Mouse (Mus musculus): Measurements from ENCODE around the gene Mrpl37. TPM values are rescaled to one million over a fixed set of nuclear protein-coding genes. Genes with fewer than 3 reads are reported as not detected.

Mrpl37 gene
- polyA plus RNA-seq, 1 experiment, result 59.2 TPM

DNA sequence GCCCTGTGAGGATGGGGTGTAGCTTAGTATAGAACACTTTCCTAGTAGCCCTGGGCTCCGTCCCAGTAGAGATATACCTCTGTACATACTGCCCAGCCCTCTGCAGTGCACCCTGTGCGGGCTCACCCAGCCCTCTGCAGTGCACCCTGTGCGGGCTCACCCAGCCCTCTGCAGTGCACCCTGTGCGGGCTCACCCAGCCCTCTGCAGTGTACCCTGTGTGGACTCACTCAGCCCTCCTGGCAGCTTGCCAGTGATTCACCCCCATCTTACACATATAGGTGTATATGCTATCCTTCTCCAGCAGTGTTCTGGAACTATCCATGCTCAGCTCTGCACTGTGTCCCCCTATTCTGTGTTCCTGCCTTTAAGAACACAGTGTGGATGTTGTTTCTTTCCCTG, 12.2 kb upstream of the Mrpl37 start:
- Histone ChIP-seq H3K4me3 (ENCODE audit: low read depth, low read length) (no peak overlapping the region), H3K9ac (ENCODE audit: low read depth, poor library complexity, severe bottlenecking) (no peak overlapping the region), H3K27me3 (ENCODE audit: control insufficient read depth, insufficient read depth, low read length, poor library complexity, severe bottlenecking) (no peaks in the 10 kb centered on the region), H3K36me3 (ENCODE audit: control insufficient read depth, insufficient read depth, low read length, poor library complexity, severe bottlenecking) (no peaks in the 10 kb centered on the region), H3K4me1 (ENCODE audit: control insufficient read depth, insufficient read depth, low read length) (no peaks in the 10 kb centered on the region), H3K27ac (ENCODE audit: insufficient read depth, low read length) (no peak overlapping the region), H3K9me3 (replicated peaks; ENCODE audit: control insufficient read depth, insufficient read depth, low read length, poor library complexity, severe bottlenecking) (no peaks in the 10 kb centered on the region)
- TF ChIP-seq POLR2A (IDR thresholded peaks at IDR 0.05; ENCODE audit: insufficient read depth, low read length) (no peak), CTCF (IDR thresholded peaks at IDR 0.05; ENCODE audit: low read depth, low read length) (no peak), EP300 (IDR thresholded peaks at IDR 0.05; ENCODE audit: insufficient read depth, low read depth, low read length) (no peak)

DNA sequence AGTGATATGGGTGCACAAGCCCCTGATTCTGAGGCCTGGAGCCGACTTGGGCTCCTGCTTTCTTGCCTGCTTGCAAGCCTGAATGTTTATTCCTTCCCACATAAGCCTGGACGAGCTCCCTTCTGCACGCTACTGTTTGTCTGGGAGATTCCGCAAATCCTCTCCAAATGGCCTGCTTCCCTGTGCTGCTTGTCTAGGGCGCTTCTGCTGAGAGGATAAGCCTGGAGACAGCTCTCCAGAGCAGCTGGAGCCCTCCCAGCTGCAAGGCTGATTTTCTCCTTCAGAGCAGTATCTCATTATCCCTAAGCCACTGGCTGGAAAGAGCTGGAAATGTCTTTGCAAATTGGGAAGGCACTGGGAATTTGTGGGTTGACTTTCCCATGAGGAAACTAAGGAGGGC, 8.8 kb upstream of the Mrpl37 start:
- no peak overlapping the region for H3K27ac ChIP-seq (ENCODE audit: insufficient read depth, low read length)
- no peaks in the 10 kb centered on the region for H3K4me1 ChIP-seq (ENCODE audit: control insufficient read depth, insufficient read depth, low read length)
- H3K36me3 ChIP-seq (ENCODE audit: control insufficient read depth, insufficient read depth, low read length, poor library complexity, severe bottlenecking), result no peaks in the 10 kb centered on the region
- no peak overlapping the region for H3K4me3 ChIP-seq (ENCODE audit: low read depth, low read length)
- H3K27me3 ChIP-seq (ENCODE audit: control insufficient read depth, insufficient read depth, low read length, poor library complexity, severe bottlenecking), result no peaks in the 10 kb centered on the region
- H3K9ac ChIP-seq (ENCODE audit: low read depth, poor library complexity, severe bottlenecking), result no peak overlapping the region
- TF ChIP-seq EP300 (IDR thresholded peaks at IDR 0.05; ENCODE audit: insufficient read depth, low read depth, low read length), result no peak
- no peak for TF ChIP-seq CTCF (IDR thresholded peaks at IDR 0.05; ENCODE audit: low read depth, low read length)
- TF ChIP-seq POLR2A (IDR thresholded peaks at IDR 0.05; ENCODE audit: insufficient read depth, low read length), result no peak
- H3K9me3 ChIP-seq (replicated peaks; ENCODE audit: control insufficient read depth, insufficient read depth, low read length, poor library complexity, severe bottlenecking), result no peaks in the 10 kb centered on the region

DNA sequence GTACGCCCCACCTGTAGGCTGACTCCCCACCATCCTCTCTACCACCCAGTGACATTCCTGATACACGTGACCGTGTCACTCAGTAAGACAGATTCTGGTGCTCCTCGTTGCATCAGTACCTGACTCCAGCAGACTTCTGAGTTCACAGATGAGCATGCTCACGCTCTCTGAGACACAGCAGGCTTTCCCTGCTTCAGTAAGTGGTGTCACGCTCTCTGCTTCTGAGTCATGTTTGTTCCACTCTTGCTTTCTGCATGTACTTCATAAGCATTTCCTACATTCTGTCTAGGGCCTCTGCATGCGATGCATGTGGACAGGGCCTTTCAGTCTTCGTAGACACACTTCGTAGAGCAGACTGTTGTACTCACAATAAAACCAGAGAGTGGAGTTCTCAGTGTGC, 5.7 kb upstream of the Mrpl37 start:
- Histone ChIP-seq H3K4me3 (ENCODE audit: low read depth, low read length) (no peak overlapping the region), H3K9ac (ENCODE audit: low read depth, poor library complexity, severe bottlenecking) (no peak overlapping the region), H3K36me3 (ENCODE audit: control insufficient read depth, insufficient read depth, low read length, poor library complexity, severe bottlenecking) (no peaks in the 10 kb centered on the region), H3K4me1 (ENCODE audit: control insufficient read depth, insufficient read depth, low read length) (no peaks in the 10 kb centered on the region), H3K9me3 (replicated peaks; ENCODE audit: control insufficient read depth, insufficient read depth, low read length, poor library complexity, severe bottlenecking) (no peaks in the 10 kb centered on the region), H3K27ac (ENCODE audit: insufficient read depth, low read length) (no peak overlapping the region), H3K27me3 (ENCODE audit: control insufficient read depth, insufficient read depth, low read length, poor library complexity, severe bottlenecking) (no peaks in the 10 kb centered on the region)
- TF ChIP-seq POLR2A (IDR thresholded peaks at IDR 0.05; ENCODE audit: insufficient read depth, low read length), result no peak
- TF ChIP-seq EP300 (IDR thresholded peaks at IDR 0.05; ENCODE audit: insufficient read depth, low read depth, low read length), result no peak
- TF ChIP-seq CTCF (IDR thresholded peaks at IDR 0.05; ENCODE audit: low read depth, low read length), result no peak

DNA sequence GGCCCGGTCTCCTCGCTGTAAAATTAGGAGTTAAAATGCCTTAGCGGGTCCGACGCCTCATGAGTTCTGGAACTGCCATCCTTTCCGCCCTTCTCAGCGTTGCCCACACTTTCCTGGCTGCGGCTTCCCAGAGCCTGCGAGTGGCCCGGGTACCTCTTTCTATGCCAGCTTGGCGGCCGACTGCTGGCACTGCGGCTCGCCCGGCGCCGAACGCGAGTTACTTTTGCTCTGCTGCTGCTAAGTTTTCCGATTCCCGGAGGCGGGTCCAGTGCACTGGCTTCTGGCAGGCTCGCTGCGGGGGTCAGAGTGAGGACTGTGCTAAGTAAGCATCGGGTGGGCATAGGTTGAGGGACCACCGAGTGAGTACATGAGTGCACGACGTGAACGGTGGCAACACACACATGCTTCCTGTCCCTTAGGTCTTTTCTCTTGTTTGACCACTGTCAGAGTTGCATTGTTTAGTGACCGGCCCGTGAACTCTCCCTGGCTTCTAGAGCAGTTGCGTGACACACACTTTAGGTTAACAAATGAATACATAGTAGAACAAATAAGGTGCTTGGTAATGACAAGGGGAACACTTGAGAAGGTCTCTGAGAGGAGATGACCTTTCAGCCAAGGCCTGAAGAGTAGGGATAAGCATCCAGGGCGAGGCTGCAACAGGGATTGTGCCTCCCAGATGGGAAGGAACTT, 628 bp upstream of the Mrpl37 start:
- Histone ChIP-seq H3K9ac (ENCODE audit: low read depth, poor library complexity, severe bottlenecking) (peak overlapping the region; percentile 91), H3K27me3 (ENCODE audit: control insufficient read depth, insufficient read depth, low read length, poor library complexity, severe bottlenecking) (no peaks in the 10 kb centered on the region), H3K9me3 (replicated peaks; ENCODE audit: control insufficient read depth, insufficient read depth, low read length, poor library complexity, severe bottlenecking) (no peaks in the 10 kb centered on the region), H3K27ac (ENCODE audit: insufficient read depth, low read length) (no peak overlapping the region), H3K36me3 (ENCODE audit: control insufficient read depth, insufficient read depth, low read length, poor library complexity, severe bottlenecking) (peaks cover 5% of the 10 kb centered on the region; the same call in 1 of the 2 replicates), H3K4me3 (ENCODE audit: low read depth, low read length) (peak overlapping the region; percentile 87), H3K4me1 (ENCODE audit: control insufficient read depth, insufficient read depth, low read length) (no peaks in the 10 kb centered on the region)
- TF ChIP-seq POLR2A (IDR thresholded peaks at IDR 0.05; ENCODE audit: insufficient read depth, low read length), result no peak
- no peak for TF ChIP-seq EP300 (IDR thresholded peaks at IDR 0.05; ENCODE audit: insufficient read depth, low read depth, low read length)
- no peak for TF ChIP-seq CTCF (IDR thresholded peaks at IDR 0.05; ENCODE audit: low read depth, low read length)

DNA sequence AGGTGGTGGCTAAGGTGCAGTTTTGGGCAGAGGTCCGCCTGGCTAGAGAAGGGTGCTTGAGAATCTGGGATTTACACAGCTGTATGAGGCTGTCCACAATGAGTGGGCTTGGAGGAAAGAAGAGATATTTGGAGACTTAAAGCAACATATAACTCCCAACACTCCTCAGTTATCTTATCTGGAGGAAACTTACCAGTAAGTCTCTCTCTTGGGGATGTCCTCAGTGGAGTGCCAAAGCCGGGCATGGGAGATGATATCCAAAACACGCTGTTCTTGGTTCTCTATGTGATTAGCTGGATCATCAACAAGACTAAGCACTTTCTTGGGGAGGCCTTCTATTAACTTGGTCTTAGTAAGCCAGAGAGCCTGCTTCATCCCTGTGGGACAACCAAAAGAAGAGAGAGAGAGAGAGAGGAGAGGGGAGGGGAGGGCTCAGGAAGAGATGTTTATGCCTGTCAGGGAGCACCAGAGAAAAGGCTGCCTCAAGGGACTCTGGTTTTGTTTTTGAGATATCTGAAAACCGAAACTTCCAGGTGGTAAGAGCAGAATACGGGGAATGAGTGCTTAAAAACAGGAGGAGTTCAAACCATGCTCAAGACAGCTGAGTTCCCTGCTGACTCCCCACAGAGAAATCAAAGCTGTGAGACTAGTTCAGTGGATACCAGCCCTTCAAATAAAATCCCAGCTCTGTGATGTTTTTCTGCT, 2.1 kb downstream of the Mrpl37 start:
- H3K9ac ChIP-seq (ENCODE audit: low read depth, poor library complexity, severe bottlenecking), result no peak overlapping the region
- no peaks in the 10 kb centered on the region for H3K27me3 ChIP-seq (ENCODE audit: control insufficient read depth, insufficient read depth, low read length, poor library complexity, severe bottlenecking)
- H3K4me1 ChIP-seq (ENCODE audit: control insufficient read depth, insufficient read depth, low read length), result no peaks in the 10 kb centered on the region
- no peak overlapping the region for H3K27ac ChIP-seq (ENCODE audit: insufficient read depth, low read length)
- peaks cover 22% of the 10 kb centered on the region for H3K36me3 ChIP-seq (ENCODE audit: control insufficient read depth, insufficient read depth, low read length, poor library complexity, severe bottlenecking)
- no peak overlapping the region for H3K4me3 ChIP-seq (ENCODE audit: low read depth, low read length)
- no peak for TF ChIP-seq EP300 (IDR thresholded peaks at IDR 0.05; ENCODE audit: insufficient read depth, low read depth, low read length)
- no peak for TF ChIP-seq POLR2A (IDR thresholded peaks at IDR 0.05; ENCODE audit: insufficient read depth, low read length)
- TF ChIP-seq CTCF (IDR thresholded peaks at IDR 0.05; ENCODE audit: low read depth, low read length), result no peak
- H3K9me3 ChIP-seq (replicated peaks; ENCODE audit: control insufficient read depth, insufficient read depth, low read length, poor library complexity, severe bottlenecking), result no peaks in the 10 kb centered on the region

DNA sequence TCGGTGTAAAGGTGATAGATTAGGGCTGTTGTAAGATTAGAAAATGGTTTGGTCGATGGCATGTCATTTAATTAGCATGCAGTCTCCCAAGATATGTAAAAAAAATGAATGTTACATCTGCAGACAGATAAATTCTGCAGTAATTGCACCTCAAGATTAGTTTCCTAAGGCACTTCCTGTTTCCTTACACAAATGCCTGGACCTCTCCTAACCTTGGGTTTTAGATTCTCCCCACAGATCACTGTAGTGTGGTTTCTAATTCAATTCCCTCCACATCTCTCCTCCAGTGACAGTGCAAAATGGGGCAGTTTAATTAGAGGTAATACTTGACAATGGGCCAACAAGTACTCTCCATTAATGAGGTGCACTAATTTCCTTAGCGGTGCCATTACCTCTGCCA, 3.5 kb downstream of the Mrpl37 start:
- H3K4me1 ChIP-seq (ENCODE audit: control insufficient read depth, insufficient read depth, low read length), result no peaks in the 10 kb centered on the region
- no peak overlapping the region for H3K4me3 ChIP-seq (ENCODE audit: low read depth, low read length)
- peaks cover 22% of the 10 kb centered on the region for H3K36me3 ChIP-seq (ENCODE audit: control insufficient read depth, insufficient read depth, low read length, poor library complexity, severe bottlenecking)
- no peak for TF ChIP-seq EP300 (IDR thresholded peaks at IDR 0.05; ENCODE audit: insufficient read depth, low read depth, low read length)
- no peak for TF ChIP-seq CTCF (IDR thresholded peaks at IDR 0.05; ENCODE audit: low read depth, low read length)
- no peak for TF ChIP-seq POLR2A (IDR thresholded peaks at IDR 0.05; ENCODE audit: insufficient read depth, low read length)
- no peak overlapping the region for H3K9ac ChIP-seq (ENCODE audit: low read depth, poor library complexity, severe bottlenecking)
- no peaks in the 10 kb centered on the region for H3K27me3 ChIP-seq (ENCODE audit: control insufficient read depth, insufficient read depth, low read length, poor library complexity, severe bottlenecking)
- H3K9me3 ChIP-seq (replicated peaks; ENCODE audit: control insufficient read depth, insufficient read depth, low read length, poor library complexity, severe bottlenecking), result no peaks in the 10 kb centered on the region
- no peak overlapping the region for H3K27ac ChIP-seq (ENCODE audit: insufficient read depth, low read length)

Measured in ES-Bruce4 (cell line).